Mouse (Mus musculus) limb, embryonic 11.5 days (tissue): ENCODE measurements at regions not wholly inside any gene's neighbourhood (a gene's known extent, or its start where the extent isn't known, plus 50 kb on each side); places are given as distances from the start of the nearest gene placed in this dataset.

Experiments used
- ATAC-seq: fragments of 200-750 bp; cut with Nextera tagmentation; 2 replicates; pipeline ENCODE4 v1.8.0; 2017; ENCODE audit warnings: low read depth; ENCODE audit not compliant: insufficient number of reproducible peaks, low FRiP score, low TSS enrichment
- DNase-seq: peaks from one replicate; pipeline ENCODE4 v3.0.0-alpha.2; 2015; ENCODE audit warnings: low spot score
- H3K27ac ChIP-seq: fragments of 300-500 bp; sonication (generic); replicated peaks from 2 replicates; pipeline ENCODE4 v1.5.1; 2014; ENCODE audit warnings: low read depth, mild to moderate bottlenecking, low read length
- H3K27me3 ChIP-seq: fragments of 300-500 bp; sonication (generic); 2 replicates; pipeline ENCODE4 v1.6.1; 2014; ENCODE audit warnings: mild to moderate bottlenecking, low read length, mixed read lengths; ENCODE audit not compliant: control insufficient read depth, insufficient read depth
- H3K36me3 ChIP-seq: fragments of 300-500 bp; sonication (generic); 2 replicates; pipeline ENCODE4 v1.6.1; 2014; ENCODE audit warnings: mild to moderate bottlenecking, low read length, moderate library complexity, mixed read lengths; ENCODE audit not compliant: control insufficient read depth, insufficient read depth
- H3K4me1 ChIP-seq: fragments of 300-500 bp; sonication (generic); 2 replicates; pipeline ENCODE4 v1.6.1; 2014; ENCODE audit warnings: low read length, mixed read lengths; ENCODE audit not compliant: control insufficient read depth, insufficient read depth
- H3K4me2 ChIP-seq: fragments of 300-500 bp; sonication (generic); 2 replicates; pipeline ENCODE4 v1.6.1; 2014; ENCODE audit warnings: low read depth, mild to moderate bottlenecking, moderate library complexity; ENCODE audit not compliant: severe bottlenecking
- H3K4me3 ChIP-seq: fragments of 300-500 bp; sonication (generic); 2 replicates; pipeline ENCODE4 v1.5.1; 2014; ENCODE audit warnings: low read depth, low read length
- H3K9ac ChIP-seq: fragments of 300-500 bp; sonication (generic); 2 replicates; pipeline ENCODE4 v1.6.1; 2014; ENCODE audit warnings: mild to moderate bottlenecking, low read length
- H3K9me3 ChIP-seq: fragments of 300-500 bp; sonication (generic); 2 replicates; pipeline ENCODE4 v1.6.1; 2016; ENCODE audit warnings: low read length; ENCODE audit not compliant: control insufficient read depth
- WGBS: fragments of 180-500 bp; shearing (Covaris S2); extraction: QIAGEN DNeasy Blood & Tissue Kit; methylation state at CpG from one replicate; pipeline ENCODE4 v1.1.7; 2014; 5-methylcytosine and 5-hydroxymethylcytosine counted together

- no peak overlapping the region for H3K27ac ChIP-seq
- no peak for DNase-seq
- 85% methylated on average over 4 of the region's 4 CpGs for WGBS
- no peaks in the 10 kb centered on the region for H3K9me3 ChIP-seq
- H3K4me2 ChIP-seq, result no peak overlapping the region
- H3K9ac ChIP-seq, result no peak overlapping the region
- no peak for ATAC-seq
- H3K36me3 ChIP-seq, result no peaks in the 10 kb centered on the region
- H3K4me3 ChIP-seq, result no peak overlapping the region
- H3K4me1 ChIP-seq, result no peaks in the 10 kb centered on the region
- H3K27me3 ChIP-seq, result no peaks in the 10 kb centered on the region
These were observed 567.3 kb upstream of the Fbxo33 start for GRCm38 (mm10) chr12:59786831-59787230.

- ATAC-seq, result 0 out of 2 replicates have a peak, but pooled peaks have one; percentile 21
- H3K4me3 ChIP-seq, result no peak overlapping the region
- no peaks in the 10 kb centered on the region for H3K9me3 ChIP-seq
- no peak overlapping the region for H3K4me2 ChIP-seq
- no peaks in the 10 kb centered on the region for H3K36me3 ChIP-seq
- H3K27ac ChIP-seq, result no peak overlapping the region
- H3K9ac ChIP-seq, result no peak overlapping the region
- no peaks in the 10 kb centered on the region for H3K4me1 ChIP-seq
- H3K27me3 ChIP-seq, result no peaks in the 10 kb centered on the region
- DNase-seq, result no peak
- WGBS, result 94% methylated on average over 1 of the region's 1 CpGs
These were observed 551.5 kb upstream of the Fbxo33 start for GRCm38 (mm10) chr12:59770980-59771379.

- no peak overlapping the region for H3K4me3 ChIP-seq
- no peak for ATAC-seq
- WGBS, result 84% methylated on average over 1 of the region's 1 CpGs
- H3K9ac ChIP-seq, result no peak overlapping the region
- no peaks in the 10 kb centered on the region for H3K9me3 ChIP-seq
- H3K4me2 ChIP-seq, result no peak overlapping the region
- H3K27ac ChIP-seq, result no peak overlapping the region
- H3K4me1 ChIP-seq, result no peaks in the 10 kb centered on the region
- DNase-seq, result no peak
- no peaks in the 10 kb centered on the region for H3K27me3 ChIP-seq
- H3K36me3 ChIP-seq, result no peaks in the 10 kb centered on the region
These were observed 542.7 kb upstream of the Fbxo33 start for GRCm38 (mm10) chr12:59762260-59762659.

- no peak overlapping the region for H3K9ac ChIP-seq
- H3K27me3 ChIP-seq, result no peaks in the 10 kb centered on the region
- H3K4me2 ChIP-seq, result no peak overlapping the region
- H3K9me3 ChIP-seq, result no peaks in the 10 kb centered on the region
- H3K4me3 ChIP-seq, result no peak overlapping the region
- H3K27ac ChIP-seq, result no peak overlapping the region
- DNase-seq (no peak), ATAC-seq (no peak)
- 87% methylated on average over 2 of the region's 2 CpGs for WGBS
- H3K4me1 ChIP-seq, result no peaks in the 10 kb centered on the region
- no peaks in the 10 kb centered on the region for H3K36me3 ChIP-seq
These were observed 525.2 kb upstream of the Fbxo33 start for GRCm38 (mm10) chr12:59744768-59745167.

- Histone ChIP-seq H3K9ac (no peak overlapping the region), H3K27ac (no peak overlapping the region), H3K9me3 (no peaks in the 10 kb centered on the region), H3K4me3 (no peak overlapping the region), H3K4me2 (no peak overlapping the region), H3K36me3 (no peaks in the 10 kb centered on the region), H3K27me3 (no peaks in the 10 kb centered on the region), H3K4me1 (no peaks in the 10 kb centered on the region)
- 81% methylated on average over 11 of the region's 11 CpGs for WGBS
- no peak for DNase-seq
- no peak for ATAC-seq
These were observed 523.7 kb upstream of the Fbxo33 start for GRCm38 (mm10) chr12:59743211-59743610.

- H3K9ac ChIP-seq, result no peak overlapping the region
- no peaks in the 10 kb centered on the region for H3K27me3 ChIP-seq
These were observed 505.4 kb upstream of the Fbxo33 start for GRCm38 (mm10) chr12:59724951-59725350.

GRCm38 (mm10) chr12:59722471-59723182 is 503.1 kb upstream of the Fbxo33 start:
- Histone ChIP-seq H3K4me3 (no peak overlapping the region), H3K27ac (no peak overlapping the region), H3K36me3 (no peaks in the 10 kb centered on the region), H3K27me3 (no peaks in the 10 kb centered on the region), H3K4me2 (no peak overlapping the region), H3K9ac (no peak overlapping the region), H3K4me1 (no peaks in the 10 kb centered on the region), H3K9me3 (no peaks in the 10 kb centered on the region)
- no peak for ATAC-seq
- no peak for DNase-seq
- WGBS, result 81% methylated on average over 6 of the region's 6 CpGs

More at GRCm38 (mm10) chr12:59724951-59725350, 505.4 kb upstream of the Fbxo33 start:
- H3K4me1 ChIP-seq, result no peaks in the 10 kb centered on the region
- 95% methylated on average over 1 of the region's 1 CpGs for WGBS
- ATAC-seq (no peak), DNase-seq (no peak)
- no peak overlapping the region for H3K27ac ChIP-seq
- no peak overlapping the region for H3K4me3 ChIP-seq
- H3K9me3 ChIP-seq, result no peaks in the 10 kb centered on the region
- H3K4me2 ChIP-seq, result no peak overlapping the region
- H3K36me3 ChIP-seq, result no peaks in the 10 kb centered on the region

- H3K4me2 ChIP-seq, result no peak overlapping the region
- no peaks in the 10 kb centered on the region for H3K4me1 ChIP-seq
- WGBS, result 91% methylated on average over 3 of the region's 3 CpGs
- H3K4me3 ChIP-seq, result no peak overlapping the region
- H3K36me3 ChIP-seq, result no peaks in the 10 kb centered on the region
- H3K27me3 ChIP-seq, result no peaks in the 10 kb centered on the region
- no peak for ATAC-seq
- DNase-seq, result no peak
- no peaks in the 10 kb centered on the region for H3K9me3 ChIP-seq
- H3K27ac ChIP-seq, result no peak overlapping the region
- no peak overlapping the region for H3K9ac ChIP-seq
These were observed 493.7 kb upstream of the Fbxo33 start for GRCm38 (mm10) chr12:59713216-59713615.

- Histone ChIP-seq H3K27me3 (no peaks in the 10 kb centered on the region), H3K4me2 (no peak overlapping the region), H3K4me1 (no peaks in the 10 kb centered on the region), H3K36me3 (no peaks in the 10 kb centered on the region), H3K9me3 (no peaks in the 10 kb centered on the region), H3K9ac (no peak overlapping the region), H3K27ac (no peak overlapping the region), H3K4me3 (no peak overlapping the region)
- 88% methylated on average over 2 of the region's 2 CpGs for WGBS
- DNase-seq (no peak), ATAC-seq (no peak)
These were observed 463.7 kb upstream of the Fbxo33 start for GRCm38 (mm10) chr12:59683235-59683634.
